20 mouse cellular contexts compared by ENCODE assay signal in the genomic region with DNA sequence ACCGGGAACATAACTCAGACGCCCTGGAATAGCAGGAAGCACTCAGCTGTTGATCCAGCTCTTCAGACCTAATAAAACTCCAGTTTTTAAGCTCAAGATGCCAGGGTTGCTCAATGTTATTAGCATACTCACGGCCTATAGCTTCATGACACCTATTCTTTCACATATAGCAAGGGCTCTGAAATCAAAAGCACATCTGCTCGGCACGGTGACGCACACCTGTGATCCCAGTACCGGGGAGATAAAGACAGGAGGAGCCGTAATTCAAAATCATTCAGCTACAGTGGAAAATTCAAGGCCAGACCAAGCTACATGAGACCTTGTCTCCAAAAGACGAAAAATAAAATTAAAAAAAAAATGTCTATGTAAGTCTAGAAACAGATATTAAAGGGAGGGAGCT. TPM values are rescaled to one million over a fixed set of nuclear protein-coding genes. Genes with fewer than 3 reads are reported as not detected.
DNase-seq lines count a peak whose midpoint lies in the region; TF ChIP-seq lines count a peak whose summit lies in the region.
"Had no signal": no experiment of that assay in that cellular context is flagged by ENCODE, and none has a peak within 500 bp of the region (broad histone marks: within the 10 kb centered on the region; RNA-seq: fewer than 3 reads in every experiment).

No protein-coding gene starts in this region.

- TF ChIP-seq POLR2A in thymus, adult 2 months (IDR thresholded peaks at IDR 0.05; ENCODE audit: control insufficient read depth, extremely low read depth, insufficient read depth, low read length, poor library complexity) = no peak

- WGBS in thymus, adult 2 months = 31% methylated on average over 9 of the region's 9 CpGs

- H3K4me3 ChIP-seq in thymus, adult 2 months (ENCODE audit: control insufficient read depth, insufficient read depth, low read length) = no peak overlapping the region

- H3K27me3 ChIP-seq in thymus, adult 2 months (ENCODE audit: control insufficient read depth, insufficient read depth, low read length) = no peaks in the 10 kb centered on the region
- H3K27me3 ChIP-seq: CH12.LX had no signal

- H3K27ac ChIP-seq in thymus, adult 2 months (ENCODE audit: control insufficient read depth, insufficient read depth, low read length) = peak overlapping the region; percentile 70

- no peaks in the 10 kb centered on the region for H3K36me3 ChIP-seq in thymus, adult 2 months (ENCODE audit: control insufficient read depth, insufficient read depth, low read length)
- H3K36me3 ChIP-seq: G1E had no signal

- H3K4me1 ChIP-seq in thymus, adult 2 months (replicated peaks; ENCODE audit: control insufficient read depth, insufficient read depth, low read length) = peaks cover 32% of the 10 kb centered on the region

- TF ChIP-seq CTCF in thymus, adult 2 months (IDR thresholded peaks at IDR 0.05; ENCODE audit: borderline replicate concordance, control insufficient read depth, extremely low read depth, insufficient read depth, low read length, poor library complexity) = no peak

- peak; percentile 33 for DNase-seq in heart, adult 11 months
- DNase-seq in heart, adult 18-20 months = no peak
- no peak for DNase-seq in thymus, adult 2 months
- no peak for DNase-seq in thymus, postnatal 4 days
- peak; percentile 53 for DNase-seq in thymus, postnatal 0 days (ENCODE audit: low spot score)
- no peak for DNase-seq in thymus, postnatal 10 days (ENCODE audit: low spot score in 2 of 2)
- peak; percentile 54 for DNase-seq in thymus, postnatal 14 days
- no peak for DNase-seq in thymus, postnatal 25 days
- DNase-seq: adrenal gland, adult 2 months; adrenal gland, adult 8-10 months; adrenal gland, postnatal 10 days; adrenal gland, postnatal 14 days; adrenal gland, postnatal 25 days; adrenal gland, postnatal 36 days; B cell, adult 2 months; cerebellum, adult 11 months; cerebellum, adult 11-12 months had no signal

RNA-seq across cellular contexts. Expression of gene Gfi1, which starts 24.2 kb away (rescaled TPM):
- total RNA-seq in heart, adult 18-20 months (2021) = under 1 TPM; 0.30 to 0.31 TPM
- polyA plus RNA-seq in thymus, adult 2 months (2012; rRNA removed) = 191 and 219 TPM in 2 replicates
- 39.4 and 42.8 TPM in 2 replicates for polyA plus RNA-seq in thymus, postnatal 0 days (2015; fragmentation: Nextera tagmentation; extraction: Ambion mirVana)
- total RNA-seq: adrenal gland, postnatal 25 days; MEL had no signal

Comparison
In these comparisons a context has a peak if more than half of its experiments do, and no peak if none do; other contexts are left out.
1. DNase-seq: peak in heart, adult 11 months (single experiment), thymus, postnatal 0 days (single experiment) and thymus, postnatal 14 days (single experiment); none in heart, adult 18-20 months (0 of 2), thymus, adult 2 months (single experiment), thymus, postnatal 4 days (single experiment), thymus, postnatal 10 days (0 of 2) and thymus, postnatal 25 days (single experiment).